Mouse (Mus musculus): ENCODE measurements around the gene Dmrtb1.

Gene Dmrtb1

GRCm38 (mm10) chr4:107680311-107681098 is 3.5 kb downstream of the Dmrtb1 start:
- no peak for DNase-seq

- no peak for DNase-seq
Measured at GRCm38 (mm10) chr4:107675645-107676044, 8.4 kb downstream of the Dmrtb1 start.

- DNase-seq = no peak
Measured at GRCm38 (mm10) chr4:107674322-107674644, 9.7 kb downstream of the Dmrtb1 start.

- DNase-seq = peak; percentile 89
Measured at GRCm38 (mm10) chr4:107673638-107674321, 10.2 kb downstream of the Dmrtb1 start.

GRCm38 (mm10) chr4:107670731-107671130 is 13.3 kb downstream of the Dmrtb1 start:
- no peak for DNase-seq

GRCm38 (mm10) chr4:107668514-107668913 is 15.5 kb downstream of the Dmrtb1 start:
- DNase-seq = no peak

GRCm38 (mm10) chr4:107660649-107661048 is 23.4 kb downstream of the Dmrtb1 start:
- no peak for DNase-seq

- peak; percentile 29 for DNase-seq
Measured at GRCm38 (mm10) chr4:107653280-107653643, 30.8 kb downstream of the Dmrtb1 start.

GRCm38 (mm10) chr4:107652598-107653279 is 31.3 kb downstream of the Dmrtb1 start:
- DNase-seq = peak; percentile 90

GRCm38 (mm10) chr4:107651021-107651496 is 33.0 kb downstream of the Dmrtb1 start:
- no peak for DNase-seq

GRCm38 (mm10) chr4:107648959-107649485 is 35.0 kb downstream of the Dmrtb1 start:
- no peak for DNase-seq

GRCm38 (mm10) chr4:107641624-107642023 is 42.4 kb downstream of the Dmrtb1 start:
- DNase-seq = no peak

- DNase-seq = no peak
Measured at GRCm38 (mm10) chr4:107638303-107638702, 45.7 kb downstream of the Dmrtb1 start.

- peak; percentile 29 for DNase-seq
Measured at GRCm38 (mm10) chr4:107637670-107638069, 46.4 kb downstream of the Dmrtb1 start.

GRCm38 (mm10) chr4:107636099-107636498 is 47.9 kb downstream of the Dmrtb1 start:
- no peak for DNase-seq

GRCm38 (mm10) chr4:107634631-107635030 is 49.4 kb downstream of the Dmrtb1 start:
- no peak for DNase-seq

GRCm38 (mm10) chr4:107628921-107629411 is 55.1 kb downstream of the Dmrtb1 start:
- DNase-seq = no peak

GRCm38 (mm10) chr4:107628226-107628625 is 55.8 kb downstream of the Dmrtb1 start:
- DNase-seq = no peak
